Mouse (Mus musculus) heart, embryonic 12.5 days (tissue): ENCODE data around the gene Arx. TPM values are rescaled to one million over a fixed set of nuclear protein-coding genes. Genes with fewer than 3 reads are reported as not detected.

Experiments used
- ATAC-seq: fragments of 200-750 bp; cut with Nextera tagmentation; 2 replicates; pipeline ENCODE4 v1.8.0; 2017; ENCODE audit warnings: moderate TSS enrichment, moderate library complexity; ENCODE audit not compliant: insufficient number of reproducible peaks, low FRiP score
- H3K27ac ChIP-seq: fragments of 300-500 bp; sonication (generic); 2 replicates; pipeline ENCODE4 v1.5.1; 2016; ENCODE audit warnings: mild to moderate bottlenecking, moderate library complexity; ENCODE audit not compliant: poor library complexity, severe bottlenecking
- H3K27me3 ChIP-seq: fragments of 300-500 bp; sonication (generic); replicated peaks from 2 replicates; pipeline ENCODE4 v1.6.1; 2016; ENCODE audit warnings: mild to moderate bottlenecking, moderate library complexity
- H3K36me3 ChIP-seq: fragments of 300-500 bp; sonication (generic); 2 replicates; pipeline ENCODE4 v1.6.1; 2016; ENCODE audit warnings: mild to moderate bottlenecking, moderate library complexity
- H3K4me1 ChIP-seq: fragments of 300-500 bp; sonication (generic); replicated peaks from 2 replicates; pipeline ENCODE4 v1.6.1; 2016; ENCODE audit warnings: mild to moderate bottlenecking
- H3K4me2 ChIP-seq: fragments of 300-500 bp; sonication (generic); 2 replicates; pipeline ENCODE4 v1.6.1; 2016; ENCODE audit warnings: mild to moderate bottlenecking, moderate library complexity
- H3K4me3 ChIP-seq: fragments of 300-500 bp; sonication (generic); 2 replicates; pipeline ENCODE4 v1.5.1; 2016; ENCODE audit warnings: mild to moderate bottlenecking
- H3K9ac ChIP-seq: fragments of 300-500 bp; sonication (generic); 2 replicates; pipeline ENCODE4 v1.6.1; 2016; ENCODE audit warnings: mild to moderate bottlenecking, moderate library complexity
- H3K9me3 ChIP-seq: fragments of 300-500 bp; sonication (generic); replicated peaks from 2 replicates; pipeline ENCODE4 v1.6.1; 2016; ENCODE audit warnings: mild to moderate bottlenecking, moderate library complexity
- WGBS: fragments of 180-500 bp; shearing (Covaris S2); methylation state at CpG from one replicate; pipeline ENCODE4 v1.1.7; 2016; 5-methylcytosine and 5-hydroxymethylcytosine counted together
- polyA plus RNA-seq: library from polyadenylated mRNA; unstranded; fragments of >200 nt; fragmentation: Nextera tagmentation; extraction: Ambion mirVana; gene quantifications from 2 replicates; pipeline ENCODE4 v1.2.1, GENCODE M21; 2016

Gene Arx
- polyA plus RNA-seq, 1 experiment from 2014 or later, result 0.10 TPM

DNA sequence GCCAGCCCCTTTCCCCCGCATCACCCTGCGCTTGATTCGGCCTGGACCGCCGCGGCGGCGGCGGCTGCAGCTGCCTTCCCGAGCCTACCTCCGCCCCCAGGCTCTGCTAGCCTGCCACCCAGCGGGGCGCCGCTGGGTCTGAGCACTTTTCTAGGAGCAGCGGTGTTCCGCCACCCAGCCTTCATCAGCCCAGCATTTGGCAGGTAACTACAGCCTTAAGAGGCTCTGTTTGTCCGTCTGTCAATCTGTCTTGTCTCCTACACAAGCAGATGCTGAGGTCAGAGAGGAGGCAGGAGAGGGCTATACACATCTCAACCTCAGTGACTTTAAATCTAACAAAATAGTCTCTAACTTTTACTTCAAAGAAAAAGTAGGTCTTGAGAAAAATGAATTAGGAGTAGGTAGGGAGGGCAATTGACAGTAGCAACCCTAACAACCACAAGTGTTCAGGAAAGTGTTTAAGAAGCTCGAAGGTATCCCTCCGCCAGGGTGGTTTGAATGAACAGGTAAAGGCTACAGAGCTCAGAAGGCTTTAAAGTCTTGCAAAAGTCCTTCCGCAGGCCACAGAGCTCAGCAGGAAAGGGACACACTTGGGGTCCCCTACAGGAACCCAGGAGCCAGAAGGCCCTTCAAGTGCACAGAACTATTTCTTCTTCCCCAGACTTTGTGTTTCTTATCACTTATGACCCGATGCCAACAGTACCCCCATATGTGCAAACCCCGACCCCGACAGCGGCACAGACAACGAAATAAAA, 8.7 kb downstream of the Arx start:
- Histone ChIP-seq H3K4me3 (no peak overlapping the region), H3K4me2 (0 out of 2 replicates have a peak overlapping the region, but pooled peaks have one; percentile 26), H3K9ac (no peak overlapping the region), H3K4me1 (peaks cover 15% of the 10 kb centered on the region; the same call in 1 of the 2 replicates), H3K27me3 (peaks cover 90% of the 10 kb centered on the region), H3K27ac (no peak overlapping the region), H3K36me3 (no peaks in the 10 kb centered on the region), H3K9me3 (no peaks in the 10 kb centered on the region)
- 10% methylated on average over 25 of the region's 25 CpGs for WGBS
- no peak for ATAC-seq

- H3K27ac ChIP-seq, result no peak overlapping the region
- WGBS, result 14% methylated on average over 5 of the region's 5 CpGs
- H3K9ac ChIP-seq, result no peak overlapping the region
- no peaks in the 10 kb centered on the region for H3K36me3 ChIP-seq
- no peaks in the 10 kb centered on the region for H3K9me3 ChIP-seq
- no peak overlapping the region for H3K4me3 ChIP-seq
- H3K4me2 ChIP-seq, result no peak overlapping the region
- peaks cover 15% of the 10 kb centered on the region; the same call in 1 of the 2 replicates for H3K4me1 ChIP-seq
- peaks cover 90% of the 10 kb centered on the region for H3K27me3 ChIP-seq
- no peak for ATAC-seq
Measured at GRCm38 (mm10) chrX:93295819-93296218, 9.6 kb downstream of the Arx start.

DNA sequence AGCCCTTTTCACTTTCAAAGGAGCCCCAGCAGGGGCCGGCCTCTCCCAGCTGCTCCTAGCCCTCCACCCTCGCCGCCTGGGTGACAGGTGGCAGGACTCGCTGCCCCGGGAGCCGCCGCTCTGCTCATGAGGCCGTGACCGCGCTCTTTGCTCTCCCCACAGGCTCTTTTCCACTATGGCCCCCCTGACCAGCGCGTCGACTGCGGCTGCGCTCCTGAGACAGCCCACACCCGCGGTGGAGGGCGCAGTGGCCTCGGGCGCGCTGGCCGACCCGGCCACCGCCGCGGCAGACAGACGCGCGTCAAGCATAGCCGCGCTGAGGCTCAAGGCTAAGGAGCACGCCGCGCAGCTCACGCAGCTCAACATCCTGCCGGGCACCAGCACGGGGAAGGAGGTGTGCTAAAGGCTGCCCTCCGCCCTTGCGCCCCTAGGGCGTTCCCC, 10.8 kb downstream of the Arx start:
- no peak for ATAC-seq
- Histone ChIP-seq H3K27ac (no peak overlapping the region), H3K4me3 (peak overlapping the region; percentile 43), H3K4me2 (peak overlapping the region; percentile 69), H3K27me3 (peaks cover 87% of the 10 kb centered on the region), H3K36me3 (no peaks in the 10 kb centered on the region), H3K9ac (no peak overlapping the region), H3K9me3 (no peaks in the 10 kb centered on the region), H3K4me1 (peaks cover 15% of the 10 kb centered on the region; the same call in 1 of the 2 replicates)
- 8% methylated on average over 40 of the region's 40 CpGs for WGBS

DNA sequence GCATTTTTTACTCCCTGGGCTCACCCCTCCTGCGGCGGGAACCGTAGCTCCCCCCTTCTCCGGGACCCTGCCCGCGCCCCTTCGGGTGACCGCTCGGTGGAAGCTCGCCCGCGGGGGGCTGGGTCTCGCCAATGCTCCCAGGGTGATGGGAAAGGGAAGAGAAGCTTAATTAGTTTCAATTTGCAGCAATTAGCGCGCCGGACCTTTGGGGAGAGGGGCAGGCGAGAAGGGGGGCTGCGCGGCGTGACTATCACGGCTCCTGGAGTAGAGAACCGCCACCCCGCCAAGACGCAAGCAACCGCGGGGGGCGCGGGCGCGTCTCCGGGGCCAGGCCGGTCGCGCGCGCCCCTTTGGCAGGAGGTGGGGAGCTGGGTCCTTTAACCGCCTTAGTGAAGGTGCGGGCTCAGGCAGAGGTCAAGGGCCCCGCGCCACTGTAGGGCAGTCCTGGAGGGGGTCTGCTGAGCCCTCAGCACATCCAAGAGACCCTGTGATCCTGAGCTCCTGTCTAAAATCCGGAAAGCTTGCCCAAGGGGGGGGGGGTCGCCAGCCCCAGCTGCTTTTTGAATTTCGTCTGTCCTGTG, 12.9 kb downstream of the Arx start:
- H3K27ac ChIP-seq, result no peak overlapping the region
- 12% methylated on average over 41 of the region's 43 CpGs for WGBS
- no peaks in the 10 kb centered on the region for H3K9me3 ChIP-seq
- peaks cover 15% of the 10 kb centered on the region; the same call in 1 of the 2 replicates for H3K4me1 ChIP-seq
- no peak overlapping the region; the same call in 1 of the 2 replicates for H3K9ac ChIP-seq
- H3K36me3 ChIP-seq, result no peaks in the 10 kb centered on the region
- ATAC-seq, result no peak
- peak overlapping the region; percentile 73 for H3K4me2 ChIP-seq
- H3K27me3 ChIP-seq, result peaks cover 84% of the 10 kb centered on the region
- peak overlapping the region; percentile 46 for H3K4me3 ChIP-seq

- H3K9ac ChIP-seq, result no peak overlapping the region
- no peak overlapping the region for H3K27ac ChIP-seq
- peaks cover 77% of the 10 kb centered on the region for H3K27me3 ChIP-seq
- H3K4me3 ChIP-seq, result peak overlapping the region; percentile 46; the same call in 1 of the 2 replicates
- H3K9me3 ChIP-seq, result no peaks in the 10 kb centered on the region
- peak overlapping the region; percentile 73 for H3K4me2 ChIP-seq
- 18% methylated on average over 6 of the region's 6 CpGs for WGBS
- H3K4me1 ChIP-seq, result peaks cover 15% of the 10 kb centered on the region; the same call in 1 of the 2 replicates
- no peak for ATAC-seq
- no peaks in the 10 kb centered on the region for H3K36me3 ChIP-seq
Measured at GRCm38 (mm10) chrX:93299771-93300170, 13.5 kb downstream of the Arx start.

DNA sequence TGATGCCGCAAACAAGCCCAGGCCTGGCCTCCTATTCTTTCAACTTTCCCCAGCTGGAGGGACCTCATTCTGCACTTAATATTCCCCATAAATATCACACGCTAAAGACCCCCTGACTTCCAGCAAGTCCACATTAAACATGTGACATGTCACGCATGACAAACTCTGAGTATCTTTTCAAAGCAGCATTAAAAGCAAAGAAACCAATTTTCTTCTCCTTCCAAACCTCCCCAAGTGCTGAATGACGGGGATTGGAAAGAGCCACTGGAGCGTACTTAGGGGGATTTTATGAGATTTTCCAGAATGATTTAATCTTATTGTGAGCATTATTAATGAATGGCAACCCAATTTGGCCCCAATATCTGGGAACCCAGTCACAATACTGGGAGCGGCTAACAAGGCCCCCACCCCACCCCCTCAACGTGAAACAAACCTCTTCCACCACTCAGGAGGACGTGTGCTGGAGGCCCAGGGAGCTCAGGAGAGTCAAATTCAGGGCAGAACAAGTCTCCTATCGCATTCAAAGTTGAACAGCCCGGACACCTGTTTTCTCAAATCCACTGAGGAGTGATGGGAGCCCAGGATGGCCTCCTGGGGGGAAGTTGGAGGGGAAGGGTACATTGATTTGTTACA, 14.1 kb downstream of the Arx start:
- ATAC-seq, result no peak
- Histone ChIP-seq H3K4me1 (peaks cover 15% of the 10 kb centered on the region; the same call in 1 of the 2 replicates), H3K4me3 (no peak overlapping the region), H3K4me2 (no peak overlapping the region), H3K36me3 (no peaks in the 10 kb centered on the region), H3K9ac (no peak overlapping the region), H3K27ac (no peak overlapping the region), H3K27me3 (peaks cover 72% of the 10 kb centered on the region), H3K9me3 (no peaks in the 10 kb centered on the region)
- WGBS, result 20% methylated on average over 10 of the region's 10 CpGs

GRCm38 (mm10) chrX:93301798-93302197, 15.6 kb downstream of the Arx start:
- peaks cover 13% of the 10 kb centered on the region; the same call in 1 of the 2 replicates for H3K4me1 ChIP-seq
- no peak overlapping the region for H3K27ac ChIP-seq
- WGBS, result 9% methylated on average over 7 of the region's 7 CpGs
- H3K4me3 ChIP-seq, result no peak overlapping the region
- H3K9me3 ChIP-seq, result no peaks in the 10 kb centered on the region
- ATAC-seq, result no peak
- H3K4me2 ChIP-seq, result no peak overlapping the region
- no peak overlapping the region for H3K9ac ChIP-seq
- H3K27me3 ChIP-seq, result peaks cover 59% of the 10 kb centered on the region
- no peaks in the 10 kb centered on the region for H3K36me3 ChIP-seq

DNA sequence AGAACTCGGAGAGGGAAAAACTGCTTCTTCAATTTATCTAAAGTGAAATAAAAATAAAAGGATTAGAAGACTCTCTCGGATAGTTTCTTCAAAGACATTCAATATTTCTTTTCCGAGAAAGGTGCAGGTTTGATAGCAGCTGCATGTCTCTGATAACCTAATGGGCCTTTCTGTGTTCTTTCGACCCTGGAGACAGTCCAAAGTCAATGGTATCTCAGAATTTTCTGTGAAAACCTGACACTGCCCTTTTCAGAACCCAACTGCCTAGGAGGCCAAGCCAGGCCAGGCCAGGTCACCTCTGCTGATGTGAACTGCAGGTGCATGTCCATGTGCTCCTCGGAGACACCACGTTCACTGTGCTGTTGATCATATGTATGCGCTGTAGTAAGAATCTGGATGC, 19.5 kb downstream of the Arx start:
- H3K4me1 ChIP-seq, result no peaks in the 10 kb centered on the region
- no peaks in the 10 kb centered on the region for H3K36me3 ChIP-seq
- no peak overlapping the region for H3K4me3 ChIP-seq
- H3K9me3 ChIP-seq, result no peaks in the 10 kb centered on the region
- WGBS, result 78% methylated on average over 7 of the region's 7 CpGs
- no peak overlapping the region for H3K9ac ChIP-seq
- H3K27me3 ChIP-seq, result peaks cover 23% of the 10 kb centered on the region
- ATAC-seq, result no peak
- no peak overlapping the region for H3K27ac ChIP-seq
- H3K4me2 ChIP-seq, result no peak overlapping the region

DNA sequence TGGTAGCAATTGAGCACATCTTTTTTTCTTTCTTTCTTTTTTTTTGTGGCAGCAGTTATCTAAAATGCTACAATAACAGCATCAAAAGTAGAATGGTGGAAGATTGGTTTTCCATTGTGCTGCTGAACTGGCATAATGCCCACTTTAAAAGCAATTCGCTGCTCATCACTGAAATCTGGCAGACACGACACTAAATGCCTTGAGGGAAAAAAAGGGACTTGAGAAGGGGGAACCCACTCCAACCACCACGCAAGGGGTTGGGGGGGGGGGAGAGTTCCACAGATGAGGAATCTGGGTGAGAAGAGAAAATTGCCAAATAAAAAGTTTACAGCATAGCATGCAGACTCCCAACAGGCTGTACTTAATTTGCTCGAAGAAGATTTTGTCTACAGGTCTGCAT, 31.3 kb downstream of the Arx start:
- H3K9ac ChIP-seq, result no peak overlapping the region
- H3K27ac ChIP-seq, result no peak overlapping the region
- no peaks in the 10 kb centered on the region for H3K36me3 ChIP-seq
- no peak for ATAC-seq
- no peaks in the 10 kb centered on the region for H3K27me3 ChIP-seq
- no peaks in the 10 kb centered on the region for H3K4me1 ChIP-seq
- H3K9me3 ChIP-seq, result no peaks in the 10 kb centered on the region
- H3K4me3 ChIP-seq, result no peak overlapping the region
- H3K4me2 ChIP-seq, result no peak overlapping the region
- WGBS, result 69% methylated on average over 4 of the region's 4 CpGs

DNA sequence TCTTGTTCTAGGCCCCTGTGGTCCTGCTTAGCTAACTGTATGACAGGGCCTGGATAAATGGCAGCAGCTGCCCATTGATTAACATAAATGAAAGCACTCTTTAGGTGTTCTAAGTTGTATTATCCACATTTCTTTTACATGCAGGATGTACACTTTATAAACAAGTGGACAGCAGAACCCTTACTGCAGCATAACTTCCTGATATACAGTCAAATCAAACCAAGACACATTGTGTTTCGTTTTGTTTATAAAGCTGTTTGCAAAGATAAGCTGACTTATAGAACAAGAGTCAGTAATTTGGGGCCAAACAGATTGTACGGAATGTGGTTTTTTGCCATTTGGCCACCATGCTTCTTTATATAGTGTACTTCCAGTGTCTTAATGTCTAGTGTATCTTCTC, 33.7 kb downstream of the Arx start:
- Histone ChIP-seq H3K9ac (no peak overlapping the region), H3K36me3 (no peaks in the 10 kb centered on the region), H3K27ac (no peak overlapping the region), H3K4me3 (no peak overlapping the region), H3K4me2 (no peak overlapping the region), H3K4me1 (no peaks in the 10 kb centered on the region), H3K27me3 (no peaks in the 10 kb centered on the region), H3K9me3 (no peaks in the 10 kb centered on the region)
- 68% methylated on average over 2 of the region's 2 CpGs for WGBS
- ATAC-seq, result no peak

DNA sequence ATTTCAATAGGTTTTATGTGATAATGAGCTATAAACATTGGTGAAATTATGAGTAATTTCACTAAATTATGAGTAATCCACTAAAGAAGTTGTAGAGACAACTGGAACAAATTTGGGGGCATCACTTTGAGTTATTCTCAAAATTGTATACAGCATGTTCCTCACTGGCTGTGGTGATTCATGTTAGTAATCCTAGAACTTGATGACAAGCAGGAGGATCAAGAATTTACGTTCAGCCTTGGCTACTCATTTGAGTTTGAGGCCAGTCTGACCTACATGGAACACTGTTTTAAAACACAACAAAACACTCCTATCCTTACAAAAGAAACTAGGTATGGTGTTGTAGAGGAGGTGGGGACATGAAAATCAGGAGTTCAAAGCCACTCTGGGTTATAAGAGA, 35.1 kb downstream of the Arx start:
- ATAC-seq, result no peak
- Histone ChIP-seq H3K27ac (no peak overlapping the region), H3K27me3 (no peaks in the 10 kb centered on the region), H3K9me3 (no peaks in the 10 kb centered on the region), H3K4me3 (no peak overlapping the region), H3K4me2 (no peak overlapping the region), H3K36me3 (no peaks in the 10 kb centered on the region), H3K4me1 (no peaks in the 10 kb centered on the region), H3K9ac (no peak overlapping the region)
- WGBS, result 78% methylated on average over 1 of the region's 1 CpGs
